Mouse (Mus musculus) thymus, adult 2 months (tissue): ENCODE measurements around the gene Selp.

ENCODE experiments used
- CTCF ChIP-seq: fragments of 200-500 bp; IDR thresholded peaks from 2 replicates; pipeline ENCODE4 v1.5.1; 2012; ENCODE audit warnings: mild to moderate bottlenecking, control low read depth, low read length, moderate library complexity, borderline replicate concordance; ENCODE audit not compliant: control insufficient read depth, poor library complexity, insufficient read depth; ENCODE audit errors: extremely low read depth
- POLR2A ChIP-seq: fragments of 200-500 bp; IDR thresholded peaks from 2 replicates; pipeline ENCODE4 v1.6.1; 2012; ENCODE audit warnings: mild to moderate bottlenecking, low read length, control low read depth, moderate library complexity; ENCODE audit not compliant: control insufficient read depth, poor library complexity, insufficient read depth; ENCODE audit errors: extremely low read depth

DNA sequence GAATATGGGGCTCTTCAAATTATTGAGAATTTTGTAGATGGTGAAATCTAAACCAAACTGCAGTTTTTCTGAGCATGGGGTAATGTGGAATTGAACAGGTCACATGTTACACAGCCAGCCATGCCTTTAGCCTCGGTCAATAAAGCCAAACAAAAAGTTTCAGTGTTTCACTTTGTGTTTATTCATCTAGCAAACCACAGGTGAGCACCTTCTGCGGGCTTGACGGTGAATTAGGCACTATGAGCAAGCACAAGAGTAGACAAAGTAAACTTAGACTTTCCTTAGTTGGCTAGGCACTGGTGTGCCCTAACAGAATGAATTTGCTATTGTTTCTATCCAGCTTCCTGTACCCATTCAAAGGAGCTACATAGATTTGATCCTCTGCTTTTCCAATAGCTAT, 39.9 kb downstream of the Selp start:
- TF ChIP-seq POLR2A: no peak
- TF ChIP-seq CTCF: no peak
